Mouse (Mus musculus) stomach, postnatal 0 days (tissue): ENCODE measurements around the gene Sergef.

Experiments
- CTCF ChIP-seq: IDR thresholded peaks from 2 replicates; pipeline ENCODE4 v1.5.1; 2016; ENCODE audit warnings: antibody characterized with exemption, low read depth, mild to moderate bottlenecking, moderate library complexity
- EP300 ChIP-seq: optimal IDR thresholded peaks from 2 replicates; pipeline ENCODE3; 2016; ENCODE audit warnings: antibody characterized with exemption

GRCm38 (mm10) chr7:46547642-46548041 lies 92.0 kb downstream of the Sergef start:
- TF ChIP-seq CTCF (no peak), EP300 (no peak)
